Mouse (Mus musculus) cerebellum, adult 9-11 months (tissue): Measurements from ENCODE around the gene Tex12.
A peak's percentile ranks its signal among the peaks of the same experiment; 100 is the strongest.

Experiments
- DNase-seq: peaks from one replicate; pipeline ENCODE4 v3.0.0; 2022

Gene Tex12

GRCm38 (mm10) chr9:50561145-50561917 is at the start of gene Tex12:
Gene Tex12 (minus strand): TSS chr9:50561325.
- DNase-seq: no peak

GRCm38 (mm10) chr9:50604338-50604737 is 43.2 kb upstream of the Tex12 start:
- no peak for DNase-seq

GRCm38 (mm10) chr9:50603998-50604324 is 42.8 kb upstream of the Tex12 start:
- DNase-seq: no peak

GRCm38 (mm10) chr9:50603189-50603997 is 42.3 kb upstream of the Tex12 start, which contains the start of the genes Sdhd and Timm8b:
Gene Sdhd (minus strand): TSS chr9:50603812.
Gene Timm8b (plus strand): TSS chr9:50603910.
- DNase-seq: peak; percentile 96

GRCm38 (mm10) chr9:50602055-50602845 is 41.1 kb upstream of the Tex12 start:
- DNase-seq: no peak

GRCm38 (mm10) chr9:50601536-50601935 is 40.4 kb upstream of the Tex12 start:
- DNase-seq: no peak

GRCm38 (mm10) chr9:50596973-50597372 is 35.8 kb upstream of the Tex12 start:
- no peak for DNase-seq

- DNase-seq: no peak
Observed at GRCm38 (mm10) chr9:50594794-50595417, 33.8 kb upstream of the Tex12 start.

- DNase-seq: no peak
Observed at GRCm38 (mm10) chr9:50593544-50593943, 32.4 kb upstream of the Tex12 start.

- no peak for DNase-seq
Observed at GRCm38 (mm10) chr9:50592955-50593354, 31.8 kb upstream of the Tex12 start.

GRCm38 (mm10) chr9:50590856-50591518 is 29.9 kb upstream of the Tex12 start:
- no peak for DNase-seq

GRCm38 (mm10) chr9:50586955-50587354 is 25.8 kb upstream of the Tex12 start:
- no peak for DNase-seq

GRCm38 (mm10) chr9:50585145-50585818 is 24.2 kb upstream of the Tex12 start:
- no peak for DNase-seq

GRCm38 (mm10) chr9:50580370-50580769 is 19.2 kb upstream of the Tex12 start:
- no peak for DNase-seq

GRCm38 (mm10) chr9:50569599-50570525 is 8.7 kb upstream of the Tex12 start:
- DNase-seq: no peak

- no peak for DNase-seq
Observed at GRCm38 (mm10) chr9:50567881-50568280, 6.8 kb upstream of the Tex12 start.

- no peak for DNase-seq
Observed at GRCm38 (mm10) chr9:50567372-50567771, 6.2 kb upstream of the Tex12 start.

GRCm38 (mm10) chr9:50565940-50566339 is 4.8 kb upstream of the Tex12 start:
- DNase-seq: no peak

GRCm38 (mm10) chr9:50565173-50565572 is 4.0 kb upstream of the Tex12 start:
- no peak for DNase-seq

- no peak for DNase-seq
Observed at GRCm38 (mm10) chr9:50561918-50562360, 814 bp upstream of the Tex12 start.

GRCm38 (mm10) chr9:50555094-50555446 is 6.1 kb downstream of the Tex12 start, which contains the start of gene Bco2:
Gene Bco2 (minus strand): TSS chr9:50555181.
- no peak for DNase-seq
